Comparison of ENCODE assay signal across 8 mouse cellular contexts in genomic region chr14:118767673-118768353, GRCm38 (mm10). TPM values are rescaled to one million over a fixed set of nuclear protein-coding genes. Genes with fewer than 3 reads are reported as not detected.
DNase-seq lines count a peak whose midpoint lies in the region; ATAC-seq lines count a peak whose summit lies in the region.

No protein-coding gene starts in this region.

- no peak overlapping the region for H3K4me3 ChIP-seq in intestine, embryonic 14.5 days (ENCODE audit: low read depth, low read length)

- H3K9ac ChIP-seq in intestine, embryonic 14.5 days (ENCODE audit: low read length): no peak overlapping the region

- intact Hi-C loops in left cerebral cortex, postnatal 14 days (cut with DNase I): loop anchor here (1.0 to 5.0 kb wide), 2 partner anchors 61 to 152 kb away; partner anchors contain the start of gene Abcc4

- no peaks in the 10 kb centered on the region for H3K4me1 ChIP-seq in intestine, embryonic 14.5 days (replicated peaks; ENCODE audit: control insufficient read depth, insufficient read depth, low read length)

- H3K36me3 ChIP-seq in intestine, embryonic 14.5 days (ENCODE audit: control insufficient read depth, insufficient read depth, low read length): no peaks in the 10 kb centered on the region

- no peaks in the 10 kb centered on the region for H3K27me3 ChIP-seq in intestine, embryonic 14.5 days (replicated peaks; ENCODE audit: control insufficient read depth, insufficient read depth, low read length)

- no peak overlapping the region for H3K4me2 ChIP-seq in intestine, embryonic 14.5 days (ENCODE audit: low read length)

- peak; percentile 82 for ATAC-seq in intestine, embryonic 14.5 days (replicated peaks; ENCODE audit: low FRiP score, low TSS enrichment, low read depth)

- H3K9me3 ChIP-seq in intestine, embryonic 14.5 days (ENCODE audit: control insufficient read depth, low read length): no peaks in the 10 kb centered on the region

- WGBS in intestine, embryonic 14.5 days: 35% methylated on average over 14 of the region's 14 CpGs

- no peak overlapping the region for H3K27ac ChIP-seq in intestine, embryonic 14.5 days (ENCODE audit: low read depth)

- peak; percentile 77 to 80 for DNase-seq in adrenal gland, adult 18-20 months (ENCODE audit: low spot score in 2 of 2)
- DNase-seq in embryo, embryonic 11 days: peak; percentile 87
- DNase-seq in gastrocnemius, postnatal 25 days: peak; percentile 68
- peak; percentile 83 for DNase-seq in intestine, embryonic 14.5 days (ENCODE audit: low spot score)
- peak; percentile 84 to 86 for DNase-seq in left cerebral cortex, postnatal 14 days (ENCODE audit: low spot score in 2 of 2)
- peak; percentile 87 for DNase-seq in mesoderm, embryonic 11.5 days (ENCODE audit: low read depth, low spot score)
- DNase-seq in right cerebral cortex, postnatal 25 days: peak; percentile 79
- peak; percentile 74 to 79 for DNase-seq in urinary bladder, postnatal 36 days (ENCODE audit: low spot score in 2 of 2)

RNA-seq across cellular contexts. Expression of gene Cldn10, which starts 19.9 kb away (rescaled TPM):
- total RNA-seq in adrenal gland, adult 18-20 months (2021): 1 to 10 TPM; 1.3 to 1.5 TPM
- not detected for total RNA-seq in gastrocnemius, postnatal 25 days (2021)
- 0.93 and 14.2 TPM in 2 replicates for polyA plus RNA-seq in intestine, embryonic 14.5 days (2014; fragmentation: Nextera tagmentation; extraction: Ambion mirVana)
- 10 to 100 TPM; 17.1 to 21.4 TPM for total RNA-seq in left cerebral cortex, postnatal 14 days (2021)

Comparison
In these comparisons a context has a peak if more than half of its experiments do, and no peak if none do; other contexts are left out.
1. RNA of gene Cldn10, which starts 19.9 kb away (total RNA-seq): 17.1 to 21.4 TPM in left cerebral cortex, postnatal 14 days; 1.3 to 1.5 TPM in adrenal gland, adult 18-20 months and not detected in gastrocnemius, postnatal 25 days; every median in the first group is over 4 times any median in the second.
2. Peak in every context shown above with its lines, with median percentiles within 50 percentile points of each other: DNase-seq.